Mouse (Mus musculus) left cerebral cortex, adult 2 months (tissue): ENCODE data around the gene Calm5. TPM values are rescaled to one million over a fixed set of nuclear protein-coding genes. Genes with fewer than 3 reads are reported as not detected.
"Not testable (repeated sequence)": the region's sequence is repeated elsewhere in the genome, so short reads cannot be mapped to it uniquely, and the experiment has no call there.

ENCODE experiments used
- DNase-seq, 2 experiments: peaks; one replicate each; pipeline ENCODE4 v3.0.0; 2021 to 2022; ENCODE audit warnings: low spot score in 2 of 2, mixed read lengths in 1 of 2; ENCODE audit errors: extremely low spot score in 1 of 2
- H3K27ac ChIP-seq: fragments of 200-600 bp; 2 replicates; pipeline ENCODE4 v1.8.1; 2022
- H3K4me3 ChIP-seq: fragments of 200-600 bp; 2 replicates; pipeline ENCODE4 v1.8.1; 2022
- CTCF ChIP-seq: fragments of 200-600 bp; IDR thresholded peaks from 2 replicates; pipeline ENCODE4 v1.8.1; 2022; ENCODE audit warnings: antibody characterized with exemption, mild to moderate bottlenecking, moderate library complexity
- intact Hi-C: fragments of 180-260 bp; cut with DNase I; formaldehyde crosslinking; loops from one replicate; pipeline ENCODE4 v1.15.1; 2025
- total RNA-seq, 2 experiments: library from RNA; stranded (reverse); gene quantifications; 2 replicates each; pipeline ENCODE4 v1.2.3; 2021

Gene Calm5
- total RNA-seq, 2 experiments from 2014 or later = not detected

DNA sequence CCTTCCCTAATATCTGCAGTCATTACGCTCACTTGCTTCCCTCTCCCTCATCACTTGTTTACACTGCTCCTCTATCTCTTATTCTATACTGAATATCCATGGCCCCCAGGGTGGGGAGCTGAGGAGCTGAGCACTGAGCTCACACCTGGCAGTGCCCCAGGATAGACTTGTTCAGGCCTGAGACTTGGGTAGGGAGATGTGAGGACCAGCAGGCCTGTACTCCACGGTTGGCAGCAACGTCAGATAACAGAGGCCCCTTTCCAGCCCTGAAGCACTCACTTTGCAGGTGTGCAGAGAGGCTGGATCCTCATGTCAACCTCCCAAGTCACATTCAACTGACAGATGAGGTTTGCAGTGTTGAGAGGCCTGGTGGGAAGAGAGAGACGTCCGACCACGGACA, 23.2 kb downstream of the Calm5 start:
- TF ChIP-seq CTCF = no peak
- intact Hi-C loops = no loop called here
- H3K4me3 ChIP-seq = no peak overlapping the region
- DNase-seq = no peak
- H3K27ac ChIP-seq = no peak overlapping the region

DNA sequence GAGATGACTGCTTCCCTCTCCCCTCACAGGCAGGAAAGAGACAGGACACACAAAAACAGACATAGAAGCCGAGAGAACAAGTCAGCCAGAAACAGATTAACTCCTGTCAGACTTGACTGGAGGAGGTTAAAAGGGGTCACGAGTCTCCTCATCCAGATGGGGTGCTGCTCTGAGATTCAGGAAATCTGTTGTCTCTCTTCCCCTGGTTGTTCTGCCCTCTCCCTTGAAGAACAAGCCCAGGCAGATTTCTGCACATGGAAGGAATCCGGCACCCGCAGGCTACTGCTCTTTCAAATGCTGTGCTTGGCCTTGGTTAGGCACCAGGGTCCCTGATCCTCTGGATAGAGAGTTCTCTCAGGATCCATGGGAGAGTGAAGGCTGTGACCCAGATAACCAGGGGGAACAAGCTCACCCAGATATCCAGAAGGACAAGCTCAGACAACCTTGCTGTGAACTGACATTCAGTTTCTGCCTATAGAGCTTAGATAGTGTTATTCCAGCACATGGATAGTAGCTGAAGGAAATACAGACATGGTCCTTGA, 23.8 kb downstream of the Calm5 start:
- no peak for DNase-seq
- intact Hi-C loops = no loop called here
- no peak for TF ChIP-seq CTCF
- Histone ChIP-seq H3K27ac (no peak overlapping the region), H3K4me3 (no peak overlapping the region)

DNA sequence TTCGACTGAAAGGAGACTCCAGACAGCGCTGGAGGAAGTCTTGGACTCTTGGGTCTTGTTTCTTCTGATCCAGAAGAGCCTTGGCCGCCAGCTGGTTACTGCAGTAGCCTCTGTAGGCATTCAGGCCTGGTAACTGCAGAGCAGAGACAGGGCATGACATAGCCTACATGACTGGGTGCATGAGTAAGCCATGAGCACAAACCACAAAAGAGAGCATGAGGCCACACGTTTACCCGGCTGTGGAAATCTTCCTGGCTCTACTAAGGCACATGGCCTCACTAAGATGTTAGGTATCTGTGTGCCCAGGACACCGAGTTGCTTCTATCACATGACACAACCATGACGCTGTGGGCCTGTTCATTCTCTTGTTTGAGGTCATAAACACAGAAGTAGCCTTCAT, 32.7 kb downstream of the Calm5 start:
- Histone ChIP-seq H3K27ac (no peak overlapping the region), H3K4me3 (no peak overlapping the region)
- intact Hi-C loops = no loop called here
- DNase-seq = no peak
- TF ChIP-seq CTCF = no peak

DNA sequence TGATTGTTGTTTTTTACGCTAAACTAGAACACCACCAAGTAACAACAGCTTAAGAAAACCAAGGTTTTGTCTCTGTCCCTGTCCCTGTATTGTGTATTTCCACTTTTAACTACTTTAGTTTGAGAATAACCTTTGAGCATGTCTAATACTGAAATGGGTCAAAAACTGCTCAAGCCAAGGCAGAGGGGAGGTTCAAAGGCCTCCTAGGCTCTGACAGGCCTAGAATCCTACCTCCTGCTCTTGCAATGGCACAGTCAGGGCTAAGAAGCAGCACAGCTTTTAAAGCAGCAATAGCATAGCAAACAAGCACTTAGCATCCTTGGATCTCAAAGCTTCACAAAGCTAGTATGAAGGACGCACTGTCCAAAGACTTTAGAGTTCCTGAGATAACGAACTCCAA, 35.1 kb downstream of the Calm5 start:
- no peak for TF ChIP-seq CTCF
- DNase-seq = no peak
- intact Hi-C loops = no loop called here
- no peak overlapping the region for H3K27ac ChIP-seq
- no peak overlapping the region for H3K4me3 ChIP-seq

DNA sequence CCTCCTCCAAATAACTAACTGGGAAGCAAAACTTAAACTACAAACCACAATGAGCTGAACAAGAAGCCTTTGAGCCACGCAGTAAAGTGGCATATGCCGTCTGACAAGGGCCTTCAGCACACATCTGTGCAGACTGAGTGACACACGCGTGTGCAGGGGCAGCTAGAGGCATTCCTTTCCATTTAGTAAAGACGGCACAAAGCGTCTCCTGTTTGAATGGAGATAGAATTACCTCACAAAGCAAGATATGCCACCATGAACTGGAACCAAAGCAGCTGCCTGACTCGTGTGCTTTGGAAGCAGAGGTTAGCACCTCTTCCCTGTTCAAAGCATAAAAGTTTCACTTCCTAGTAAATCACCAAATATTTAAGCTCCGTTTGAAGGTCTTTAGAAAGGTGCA, 36.1 kb downstream of the Calm5 start:
- no peak for DNase-seq
- intact Hi-C loops = no loop called here

DNA sequence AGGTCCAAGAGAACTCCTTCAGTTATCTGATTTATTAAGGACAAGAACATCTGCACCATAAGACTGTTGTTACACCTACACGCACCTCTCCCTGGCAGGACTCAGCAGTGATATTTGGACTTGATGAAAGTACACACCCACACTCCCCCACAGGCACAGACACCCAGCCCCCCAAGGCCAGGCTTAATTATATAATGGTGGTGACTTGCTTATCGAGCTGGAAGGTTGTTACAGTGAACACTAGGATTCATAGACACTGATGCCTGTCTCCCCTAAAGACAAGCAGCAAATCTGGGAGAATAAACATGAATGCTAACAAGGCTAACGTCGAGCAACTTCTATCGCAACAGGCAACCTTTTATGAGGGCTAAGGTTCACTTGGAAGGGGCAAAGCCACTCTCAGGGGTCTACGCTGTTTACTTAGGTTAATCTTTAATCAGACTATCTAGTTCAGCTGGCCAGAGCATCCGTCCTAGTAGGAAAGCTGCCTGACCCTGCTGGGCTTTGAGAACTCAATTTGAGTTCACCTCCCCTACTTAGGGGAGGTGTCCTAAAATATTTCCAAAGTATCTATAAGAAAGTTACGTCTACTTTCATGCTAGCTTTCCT, 37.6 kb downstream of the Calm5 start:
- peak overlapping the region; percentile 49 for H3K4me3 ChIP-seq
- intact Hi-C loops = loop anchor here (2.0 kb wide), 1 partner anchor 117 kb away; no protein-coding TSS in a partner anchor
- no peak for TF ChIP-seq CTCF

More for the DNA sequence above, 36.1 kb downstream of the Calm5 start:
- no peak for TF ChIP-seq CTCF
- Histone ChIP-seq H3K4me3 (no peak overlapping the region), H3K27ac (no peak overlapping the region; the same call in 1 of the 2 replicates)

DNA sequence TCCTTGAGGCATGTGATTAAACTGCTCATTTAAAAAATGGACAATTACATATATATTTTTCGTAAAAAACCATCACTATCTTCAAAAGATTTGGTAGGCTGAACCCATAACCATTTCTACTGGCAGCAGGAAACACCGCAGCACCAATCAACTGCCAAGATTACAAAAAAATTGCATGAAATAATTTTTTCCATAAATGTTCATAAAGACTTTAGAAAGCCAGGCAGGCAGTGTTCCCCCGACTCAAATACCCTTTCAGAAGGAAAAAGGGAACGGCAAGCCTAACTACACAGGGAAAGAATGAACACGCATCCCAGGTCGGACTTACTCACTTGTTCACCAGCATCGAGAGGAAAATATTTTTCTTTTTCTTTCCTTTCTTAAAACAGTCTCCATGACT, 38.6 kb downstream of the Calm5 start:
- Histone ChIP-seq H3K4me3 (peak overlapping the region; percentile 49), H3K27ac (peak overlapping the region; percentile 30; the same call in 1 of the 2 replicates)
- no peak for TF ChIP-seq CTCF
- intact Hi-C loops = loop anchor here (2.0 kb wide), 1 partner anchor 118 kb away; no protein-coding TSS in a partner anchor
- no peak for DNase-seq

More for the DNA sequence above, 37.6 kb downstream of the Calm5 start:
- DNase-seq = no peak
- peak overlapping the region; percentile 34; the same call in 1 of the 2 replicates for H3K27ac ChIP-seq

DNA sequence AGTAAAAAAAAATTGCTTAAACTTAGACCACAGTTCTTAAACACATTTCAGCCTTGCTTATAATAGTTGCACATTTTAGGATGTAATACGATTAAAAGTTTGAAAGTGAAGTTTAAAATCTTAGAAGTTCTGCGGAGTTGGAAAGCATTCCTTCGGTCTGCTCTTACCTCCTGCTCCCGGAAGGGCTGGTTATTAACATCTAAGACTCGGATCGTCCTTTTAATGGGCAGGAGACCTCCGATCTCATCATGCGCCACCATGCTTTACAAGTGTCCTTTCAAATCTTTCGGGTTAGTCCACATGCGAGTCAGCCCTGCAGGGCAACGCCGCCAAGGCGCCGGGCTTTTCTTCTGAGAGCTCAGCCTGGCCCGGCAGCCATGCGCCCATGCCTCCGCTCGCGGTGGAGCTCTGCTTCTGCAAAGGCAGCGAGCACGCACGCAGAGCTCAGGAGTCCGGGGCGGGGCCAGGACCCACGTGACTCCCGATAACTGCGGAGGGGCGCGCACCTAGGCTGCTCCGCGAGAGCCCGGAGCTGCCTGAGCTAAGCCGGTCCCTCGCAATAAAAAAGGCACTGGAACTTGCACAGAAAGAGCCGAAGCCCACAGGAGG, 39.3 kb downstream of the Calm5 start:
- H3K4me3 ChIP-seq = peak overlapping the region; percentile 49
- intact Hi-C loops = loop anchor here (2.0 kb wide), 1 partner anchor 118 kb away; no protein-coding TSS in a partner anchor
- peak overlapping the region; percentile 76 for H3K27ac ChIP-seq
- TF ChIP-seq CTCF = no peak; the same call in 1 of the 2 replicates
- peak; percentile 86 to 92 for DNase-seq

DNA sequence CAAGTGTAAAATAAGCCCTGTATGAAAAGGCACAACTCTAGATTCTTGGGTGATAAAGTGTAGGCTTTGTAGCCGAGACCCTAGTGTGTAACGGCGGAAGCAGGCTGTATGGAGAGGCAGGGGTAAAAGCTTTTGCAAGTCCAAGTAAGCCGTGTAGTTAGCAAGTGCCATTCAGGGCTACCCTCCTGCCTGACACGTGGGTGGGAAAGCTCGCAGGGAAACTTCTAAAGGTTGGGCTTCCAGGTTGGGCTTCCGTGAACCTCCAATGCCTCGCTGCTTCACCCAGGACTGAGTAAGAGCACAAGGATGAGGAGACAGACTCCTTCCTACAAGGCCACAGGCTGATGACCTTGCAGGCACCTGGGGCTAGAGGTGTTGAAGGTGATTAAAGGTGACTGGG, 40.6 kb downstream of the Calm5 start:
- no peak for TF ChIP-seq CTCF
- no peak for DNase-seq
- H3K27ac ChIP-seq = no peak overlapping the region
- no peak overlapping the region for H3K4me3 ChIP-seq
- intact Hi-C loops = no loop called here

DNA sequence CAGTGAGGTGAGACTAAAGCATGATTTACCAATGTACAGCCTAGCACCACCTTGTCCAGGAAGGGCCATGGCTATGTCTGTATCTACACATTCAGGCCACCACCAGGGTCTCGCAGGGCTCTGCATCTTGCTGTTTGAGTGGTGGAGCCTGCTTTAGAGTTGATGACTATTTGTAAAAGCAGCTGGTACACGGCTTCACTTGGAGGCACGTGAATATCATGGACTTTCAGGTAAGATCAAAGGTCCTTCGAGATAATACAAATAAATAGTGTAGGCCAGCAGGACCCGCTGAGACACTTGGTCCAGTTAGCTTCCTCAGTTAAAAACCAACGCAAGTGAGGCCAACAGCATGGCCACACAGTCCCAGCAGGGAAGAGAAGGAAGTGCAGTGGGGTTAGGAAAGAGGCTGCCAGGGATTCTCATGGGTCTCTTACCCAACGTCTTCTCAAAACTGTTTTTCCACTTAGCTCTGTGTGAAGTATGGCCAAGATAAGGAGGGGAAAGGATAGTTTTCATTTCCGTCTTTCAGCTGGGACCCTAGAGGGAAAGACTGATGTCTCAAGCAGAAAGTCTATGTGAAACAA, 41.5 kb downstream of the Calm5 start:
- TF ChIP-seq CTCF = no peak
- H3K27ac ChIP-seq = no peak overlapping the region
- H3K4me3 ChIP-seq = no peak overlapping the region
- intact Hi-C loops = loop anchor here (5.0 kb wide), 1 partner anchor 107 kb away; no protein-coding TSS in a partner anchor
- DNase-seq = no peak

DNA sequence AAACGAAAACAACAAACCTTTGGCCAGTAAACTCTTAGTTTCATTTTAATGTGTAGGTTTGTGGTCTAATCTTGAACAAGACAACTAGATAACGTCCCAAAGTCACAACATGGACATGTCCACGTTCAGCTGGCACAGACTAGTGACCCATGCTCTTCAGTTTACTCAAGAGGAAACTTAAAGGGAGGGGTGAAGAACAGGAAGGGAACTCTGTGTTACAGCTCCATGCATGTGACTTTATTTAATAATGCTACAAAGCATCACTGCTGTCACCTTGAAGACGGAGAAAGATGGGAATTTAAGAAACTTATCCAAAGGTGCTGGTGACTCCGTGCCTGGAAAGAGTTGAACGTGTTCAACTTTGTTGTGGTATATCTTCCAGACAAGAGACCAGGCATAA, 42.1 kb downstream of the Calm5 start:
- intact Hi-C loops = loop anchor here (5.0 kb wide), 1 partner anchor 106 kb away; no protein-coding TSS in a partner anchor
- DNase-seq = no peak
- H3K4me3 ChIP-seq = no peak overlapping the region
- no peak for TF ChIP-seq CTCF
- no peak overlapping the region for H3K27ac ChIP-seq

DNA sequence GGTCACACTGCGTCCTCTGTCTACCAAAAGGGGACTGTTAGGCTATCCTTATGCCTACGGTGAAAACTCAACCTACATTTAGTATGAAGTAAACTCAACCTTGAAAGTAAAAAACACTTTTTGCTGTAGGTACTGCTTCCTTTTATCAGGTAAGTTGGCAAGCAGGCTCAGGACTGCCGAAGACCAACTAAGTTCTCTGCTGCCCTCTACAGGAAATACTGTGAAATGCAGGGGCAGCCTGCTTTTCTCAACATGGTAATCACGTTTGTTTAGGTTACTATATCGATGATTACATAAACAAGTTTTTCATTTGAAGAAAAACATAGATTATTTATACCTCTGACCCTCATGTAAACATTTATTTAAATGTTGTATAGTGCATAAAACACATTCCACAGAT, 42.9 kb downstream of the Calm5 start:
- Histone ChIP-seq H3K27ac (no peak overlapping the region), H3K4me3 (no peak overlapping the region)
- peak; percentile 100 for TF ChIP-seq CTCF
- peak; percentile 74 to 77 for DNase-seq
- intact Hi-C loops = loop anchor here (1.0 to 5.0 kb wide), 2 partner anchors 105 to 232 kb away; no protein-coding TSS in a partner anchor

DNA sequence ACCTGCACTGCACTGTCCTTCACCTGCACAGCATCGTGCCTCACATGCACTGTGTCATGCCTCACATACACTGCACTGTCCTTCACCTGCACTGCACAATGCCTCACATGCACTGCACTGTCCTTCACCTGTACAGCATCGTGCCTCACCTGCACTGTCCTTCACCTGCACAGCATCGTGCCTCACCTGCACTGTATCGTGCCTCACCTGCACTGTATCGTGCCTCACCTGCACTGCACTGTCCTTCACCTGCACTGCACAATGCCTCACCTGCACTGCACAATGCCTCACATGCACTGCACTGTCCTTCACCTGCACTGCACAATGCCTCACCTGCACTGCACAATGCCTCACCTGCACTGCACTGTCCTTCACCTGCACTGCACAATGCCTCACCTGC, 44.2 kb downstream of the Calm5 start:
- H3K27ac ChIP-seq, H3K4me3 ChIP-seq, DNase-seq: not testable (repeated sequence)
- intact Hi-C loops = loop anchor here (5.0 kb wide), 1 partner anchor 104 kb away; no protein-coding TSS in a partner anchor
